Mouse (Mus musculus): ENCODE measurements around the gene Plk3. TPM values are rescaled to one million over a fixed set of nuclear protein-coding genes. Genes with fewer than 3 reads are reported as not detected.

The Plk3 gene
- polyA plus RNA-seq, 2 experiments, result 5.8 to 7.3 TPM

GRCm38 (mm10) chr4:117123546-117124217 lies 10.1 kb downstream of the Plk3 start:
- ATAC-seq (ENCODE audit: low FRiP score, low read depth) (no peak), DNase-seq (ENCODE audit: low spot score) (no peak)
- H3K27me3 ChIP-seq (ENCODE audit: control insufficient read depth, insufficient read depth, low read length), result no peaks in the 10 kb centered on the region
- H3K4me3 ChIP-seq (replicated peaks; ENCODE audit: low read length), result no peak overlapping the region
- no peaks in the 10 kb centered on the region for H3K9me3 ChIP-seq (ENCODE audit: control insufficient read depth, low read length)
- 89% methylated on average over 7 of the region's 9 CpGs for WGBS
- no peak overlapping the region for H3K27ac ChIP-seq (replicated peaks; ENCODE audit: low read depth, low read length)
- no peak overlapping the region for H3K4me2 ChIP-seq (replicated peaks; ENCODE audit: low read depth, low read length, severe bottlenecking)
- TF ChIP-seq POLR2A (IDR thresholded peaks at IDR 0.05; ENCODE audit: borderline replicate concordance, extremely low read depth, insufficient read depth, insufficient read length), result no peak
- peaks cover 23% of the 10 kb centered on the region for H3K4me1 ChIP-seq (ENCODE audit: control insufficient read depth, insufficient read depth, low read length)
- no peak overlapping the region for H3K9ac ChIP-seq (ENCODE audit: low read depth, low read length, severe bottlenecking)
- peaks cover 6% of the 10 kb centered on the region; the same call in 1 of the 2 replicates for H3K36me3 ChIP-seq (ENCODE audit: control insufficient read depth, insufficient read depth, low read length)

DNA sequence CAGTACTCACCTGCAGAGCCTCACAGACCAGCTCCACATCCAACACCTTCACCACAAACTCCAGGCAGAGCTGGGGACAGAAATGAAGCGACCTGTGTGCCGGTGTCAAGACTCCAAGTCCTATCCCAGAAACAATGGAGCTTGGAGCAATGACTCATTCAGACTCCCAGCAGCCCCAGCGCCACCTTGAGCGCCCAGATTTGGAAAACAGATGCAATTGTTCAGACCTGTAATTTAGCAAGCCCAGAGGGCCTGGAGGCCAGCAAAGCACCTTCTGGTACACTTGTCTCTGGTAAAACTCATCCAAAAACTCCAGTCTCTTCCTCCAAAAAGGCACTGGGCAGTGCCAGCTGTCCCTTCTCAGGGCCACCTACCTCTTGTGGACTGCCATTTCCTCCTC lies 11.6 kb downstream of the Plk3 start:
- no peak overlapping the region for H3K4me3 ChIP-seq (replicated peaks; ENCODE audit: low read length)
- no peaks in the 10 kb centered on the region for H3K36me3 ChIP-seq (ENCODE audit: control insufficient read depth, insufficient read depth, low read length)
- no peak overlapping the region for H3K4me2 ChIP-seq (replicated peaks; ENCODE audit: low read depth, low read length, severe bottlenecking)
- ATAC-seq (ENCODE audit: low FRiP score, low read depth) (no peak), DNase-seq (ENCODE audit: low spot score) (no peak)
- H3K27ac ChIP-seq (replicated peaks; ENCODE audit: low read depth, low read length), result no peak overlapping the region
- H3K9me3 ChIP-seq (ENCODE audit: control insufficient read depth, low read length), result no peaks in the 10 kb centered on the region
- H3K9ac ChIP-seq (ENCODE audit: low read depth, low read length, severe bottlenecking), result 0 out of 2 replicates have a peak overlapping the region, but pooled peaks have one; percentile 28
- H3K4me1 ChIP-seq (ENCODE audit: control insufficient read depth, insufficient read depth, low read length), result peaks cover 23% of the 10 kb centered on the region
- WGBS, result 75% methylated on average over 4 of the region's 4 CpGs
- TF ChIP-seq POLR2A (IDR thresholded peaks at IDR 0.05; ENCODE audit: borderline replicate concordance, extremely low read depth, insufficient read depth, insufficient read length), result no peak
- no peaks in the 10 kb centered on the region for H3K27me3 ChIP-seq (ENCODE audit: control insufficient read depth, insufficient read depth, low read length)

- peak overlapping the region; percentile 69 for H3K9ac ChIP-seq (ENCODE audit: low read depth, low read length, severe bottlenecking)
- no peaks in the 10 kb centered on the region for H3K9me3 ChIP-seq (ENCODE audit: control insufficient read depth, low read length)
- H3K27me3 ChIP-seq (ENCODE audit: control insufficient read depth, insufficient read depth, low read length), result no peaks in the 10 kb centered on the region
- TF ChIP-seq POLR2A (IDR thresholded peaks at IDR 0.05; ENCODE audit: borderline replicate concordance, extremely low read depth, insufficient read depth, insufficient read length), result peak; percentile 59; the same call in 1 of the 2 replicates
- H3K27ac ChIP-seq (replicated peaks; ENCODE audit: low read depth, low read length), result peak overlapping the region; percentile 86
- H3K4me2 ChIP-seq (replicated peaks; ENCODE audit: low read depth, low read length, severe bottlenecking), result peak overlapping the region; percentile 100
- H3K36me3 ChIP-seq (ENCODE audit: control insufficient read depth, insufficient read depth, low read length), result peaks cover 2% of the 10 kb centered on the region; the same call in 1 of the 2 replicates
- WGBS, result under 1% methylated on average over 66 of the region's 69 CpGs
- H3K4me3 ChIP-seq (replicated peaks; ENCODE audit: low read length), result peak overlapping the region; percentile 68
- DNase-seq (ENCODE audit: low spot score), result peak; percentile 96
- H3K4me1 ChIP-seq (ENCODE audit: control insufficient read depth, insufficient read depth, low read length), result peaks cover 18% of the 10 kb centered on the region
- ATAC-seq (ENCODE audit: low FRiP score, low read depth), result peak; percentile 92
Measured at GRCm38 (mm10) chr4:117120445-117121414, 13.0 kb downstream of the Plk3 start.

DNA sequence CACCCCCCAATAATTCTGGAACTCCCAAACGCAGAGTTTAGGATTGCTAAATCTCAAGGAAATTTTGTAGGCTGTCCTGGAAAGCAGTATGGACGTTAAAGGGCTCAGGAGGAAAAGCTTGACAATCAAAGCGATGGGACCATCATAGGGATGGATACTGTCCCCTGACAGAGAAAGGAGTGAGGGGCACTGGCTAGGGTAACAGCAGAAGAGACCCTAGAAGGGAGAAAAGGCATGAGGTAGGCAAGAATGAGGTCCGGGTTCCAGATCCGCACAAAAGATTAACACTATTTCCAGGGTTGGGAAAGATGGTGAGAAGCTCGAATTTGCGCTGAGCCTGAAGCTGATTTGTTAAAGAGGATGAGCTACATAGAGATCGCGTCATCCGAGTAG lies 13.7 kb downstream of the Plk3 start:
- ATAC-seq (ENCODE audit: low FRiP score, low read depth) (no peak), DNase-seq (ENCODE audit: low spot score) (no peak)
- peaks cover 8% of the 10 kb centered on the region for H3K36me3 ChIP-seq (ENCODE audit: control insufficient read depth, insufficient read depth, low read length)
- H3K4me2 ChIP-seq (replicated peaks; ENCODE audit: low read depth, low read length, severe bottlenecking), result peak overlapping the region; percentile 100
- H3K27me3 ChIP-seq (ENCODE audit: control insufficient read depth, insufficient read depth, low read length), result no peaks in the 10 kb centered on the region
- no peak for TF ChIP-seq POLR2A (IDR thresholded peaks at IDR 0.05; ENCODE audit: borderline replicate concordance, extremely low read depth, insufficient read depth, insufficient read length)
- peaks cover 11% of the 10 kb centered on the region for H3K4me1 ChIP-seq (ENCODE audit: control insufficient read depth, insufficient read depth, low read length)
- peak overlapping the region; percentile 69 for H3K9ac ChIP-seq (ENCODE audit: low read depth, low read length, severe bottlenecking)
- H3K27ac ChIP-seq (replicated peaks; ENCODE audit: low read depth, low read length), result peak overlapping the region; percentile 86
- no peaks in the 10 kb centered on the region for H3K9me3 ChIP-seq (ENCODE audit: control insufficient read depth, low read length)
- H3K4me3 ChIP-seq (replicated peaks; ENCODE audit: low read length), result peak overlapping the region; percentile 68
- WGBS, result 5% methylated on average over 10 of the region's 10 CpGs

- WGBS, result 73% methylated on average over 5 of the region's 5 CpGs
- ATAC-seq (ENCODE audit: low FRiP score, low read depth) (no peak), DNase-seq (ENCODE audit: low spot score) (no peak)
- Histone ChIP-seq H3K27me3 (ENCODE audit: control insufficient read depth, insufficient read depth, low read length) (no peaks in the 10 kb centered on the region), H3K4me2 (replicated peaks; ENCODE audit: low read depth, low read length, severe bottlenecking) (peak overlapping the region; percentile 100), H3K9me3 (ENCODE audit: control insufficient read depth, low read length) (no peaks in the 10 kb centered on the region), H3K9ac (ENCODE audit: low read depth, low read length, severe bottlenecking) (peak overlapping the region; percentile 69), H3K36me3 (ENCODE audit: control insufficient read depth, insufficient read depth, low read length) (peaks cover 12% of the 10 kb centered on the region), H3K27ac (replicated peaks; ENCODE audit: low read depth, low read length) (peak overlapping the region; percentile 86), H3K4me3 (replicated peaks; ENCODE audit: low read length) (peak overlapping the region; percentile 68), H3K4me1 (ENCODE audit: control insufficient read depth, insufficient read depth, low read length) (peaks cover 7% of the 10 kb centered on the region)
- no peak for TF ChIP-seq POLR2A (IDR thresholded peaks at IDR 0.05; ENCODE audit: borderline replicate concordance, extremely low read depth, insufficient read depth, insufficient read length)
Measured at GRCm38 (mm10) chr4:117119636-117120035, 14.1 kb downstream of the Plk3 start.

All from limb, embryonic 14.5 days (tissue).